Mouse (Mus musculus) ES-CJ7 (cell line): ENCODE measurements around the gene Ctdspl2.

ENCODE experiments used
- DNase-seq: peaks from one replicate; pipeline ENCODE4 v3.0.0; 2011; ENCODE audit warnings: low read depth, low spot score

The Ctdspl2 gene

GRCm38 (mm10) chr2:122059365-122060115, 103.7 kb downstream of the Ctdspl2 start:
- DNase-seq = no peak
